Mouse (Mus musculus) midbrain, embryonic 16.5 days (tissue): Measurements from ENCODE around the gene Arid3a. TPM values are rescaled to one million over a fixed set of nuclear protein-coding genes. Genes with fewer than 3 reads are reported as not detected.

Experiments used
- ATAC-seq: fragments of 200-750 bp; cut with Nextera tagmentation; 2 replicates; pipeline ENCODE4 v1.8.0; 2017; ENCODE audit warnings: moderate TSS enrichment
- H3K27ac ChIP-seq: fragments of 300-500 bp; sonication (generic); 2 replicates; pipeline ENCODE4 v1.5.1; 2014; ENCODE audit warnings: mild to moderate bottlenecking, low read length, mixed read lengths
- H3K27me3 ChIP-seq: fragments of 300-500 bp; sonication (generic); 2 replicates; pipeline ENCODE4 v1.6.1; 2014; ENCODE audit warnings: low read depth, low read length, mixed read lengths; ENCODE audit not compliant: control insufficient read depth, insufficient read depth
- H3K36me3 ChIP-seq: fragments of 300-500 bp; sonication (generic); 2 replicates; pipeline ENCODE4 v1.6.1; 2014; ENCODE audit warnings: mild to moderate bottlenecking, low read length, moderate library complexity, mixed read lengths; ENCODE audit not compliant: control insufficient read depth, insufficient read depth
- H3K4me1 ChIP-seq: fragments of 300-500 bp; sonication (generic); 2 replicates; pipeline ENCODE4 v1.6.1; 2014; ENCODE audit warnings: mild to moderate bottlenecking, low read length, mixed read lengths; ENCODE audit not compliant: control insufficient read depth, insufficient read depth
- H3K4me2 ChIP-seq: fragments of 300-500 bp; sonication (generic); 2 replicates; pipeline ENCODE4 v1.6.1; 2014; ENCODE audit warnings: mild to moderate bottlenecking, low read length, mixed read lengths
- H3K4me3 ChIP-seq: fragments of 300-500 bp; sonication (generic); 2 replicates; pipeline ENCODE4 v1.5.1; 2014; ENCODE audit warnings: low read depth, mild to moderate bottlenecking, low read length, moderate library complexity, mixed read lengths
- H3K9ac ChIP-seq: fragments of 300-500 bp; sonication (generic); 2 replicates; pipeline ENCODE4 v1.6.1; 2014; ENCODE audit warnings: low read depth, low read length, mixed read lengths
- H3K9me3 ChIP-seq: fragments of 300-500 bp; sonication (generic); replicated peaks from 2 replicates; pipeline ENCODE4 v1.6.1; 2014; ENCODE audit warnings: mild to moderate bottlenecking, low read length, mixed read lengths; ENCODE audit not compliant: control insufficient read depth, poor library complexity, severe bottlenecking
- whole genome bisulfite sequencing: fragments of 180-500 bp; shearing (Covaris S2); extraction: QIAGEN DNeasy Blood & Tissue Kit; methylation state at CpG from one replicate; pipeline ENCODE4 v1.1.7; 2014; 5-methylcytosine and 5-hydroxymethylcytosine counted together
- polyA plus RNA-seq: library from polyadenylated mRNA; unstranded; fragments of >200 nt; fragmentation: Nextera tagmentation; extraction: Ambion mirVana; gene quantifications from 2 replicates; pipeline ENCODE4 v1.2.1, GENCODE M21; 2015

The Arid3a gene
- polyA plus RNA-seq, 1 experiment from 2014 or later: 2.2 TPM

- peaks cover 9% of the 10 kb centered on the region; the same call in 1 of the 2 replicates for H3K36me3 ChIP-seq
- 14% methylated on average over 10 of the region's 10 CpGs for WGBS
- peak overlapping the region; percentile 78 for H3K9ac ChIP-seq
- H3K27me3 ChIP-seq: no peaks in the 10 kb centered on the region
- H3K4me2 ChIP-seq: peak overlapping the region; percentile 64
- no peaks in the 10 kb centered on the region for H3K9me3 ChIP-seq
- peak overlapping the region; percentile 75; the same call in 1 of the 2 replicates for H3K27ac ChIP-seq
- H3K4me3 ChIP-seq: peak overlapping the region; percentile 81
- 0 out of 2 replicates have a peak, but pooled peaks have one; percentile 1 for ATAC-seq
- peaks cover 7% of the 10 kb centered on the region for H3K4me1 ChIP-seq
These were observed 33.9 kb downstream of the Arid3a start for GRCm38 (mm10) chr10:79960671-79961294.

- WGBS: 96% methylated on average over 7 of the region's 7 CpGs
- no peak overlapping the region for H3K9ac ChIP-seq
- no peak for ATAC-seq
These were observed 37.9 kb downstream of the Arid3a start for GRCm38 (mm10) chr10:79964727-79965126.

GRCm38 (mm10) chr10:79965325-79965724, 38.5 kb downstream of the Arid3a start:
- Histone ChIP-seq H3K4me3 (no peak overlapping the region), H3K27ac (no peak overlapping the region), H3K36me3 (peaks cover 22% of the 10 kb centered on the region), H3K4me2 (no peak overlapping the region), H3K4me1 (peaks cover 7% of the 10 kb centered on the region), H3K27me3 (peaks cover 4% of the 10 kb centered on the region), H3K9me3 (no peaks in the 10 kb centered on the region), H3K9ac (no peak overlapping the region)
- no peak for ATAC-seq
- 93% methylated on average over 5 of the region's 5 CpGs for WGBS

More at GRCm38 (mm10) chr10:79964727-79965126, 37.9 kb downstream of the Arid3a start:
- H3K27me3 ChIP-seq: peaks cover 4% of the 10 kb centered on the region; the same call in 1 of the 2 replicates
- H3K9me3 ChIP-seq: no peaks in the 10 kb centered on the region
- H3K4me1 ChIP-seq: peaks cover 7% of the 10 kb centered on the region
- H3K36me3 ChIP-seq: peaks cover 22% of the 10 kb centered on the region
- no peak overlapping the region for H3K27ac ChIP-seq
- no peak overlapping the region for H3K4me3 ChIP-seq
- H3K4me2 ChIP-seq: no peak overlapping the region

GRCm38 (mm10) chr10:79966886-79967400, 40.1 kb downstream of the Arid3a start:
- Histone ChIP-seq H3K4me1 (0 out of 2 replicates have a peak, but pooled peaks cover 3% of the 10 kb centered on the region), H3K27me3 (peaks cover 18% of the 10 kb centered on the region), H3K9ac (no peak overlapping the region), H3K27ac (no peak overlapping the region), H3K9me3 (no peaks in the 10 kb centered on the region), H3K4me3 (no peak overlapping the region), H3K4me2 (no peak overlapping the region), H3K36me3 (peaks cover 22% of the 10 kb centered on the region)
- ATAC-seq: no peak
- 90% methylated on average over 5 of the region's 5 CpGs for WGBS

- Histone ChIP-seq H3K27ac (no peak overlapping the region), H3K9me3 (no peaks in the 10 kb centered on the region), H3K4me3 (no peak overlapping the region), H3K4me2 (no peak overlapping the region), H3K27me3 (peaks cover 20% of the 10 kb centered on the region), H3K4me1 (0 out of 2 replicates have a peak, but pooled peaks cover 3% of the 10 kb centered on the region), H3K36me3 (peaks cover 21% of the 10 kb centered on the region), H3K9ac (no peak overlapping the region)
- ATAC-seq: no peak
- WGBS: 88% methylated on average over 1 of the region's 1 CpGs
These were observed 41.3 kb downstream of the Arid3a start for GRCm38 (mm10) chr10:79968181-79968580.

GRCm38 (mm10) chr10:79969124-79969568, 42.3 kb downstream of the Arid3a start:
- 16% methylated on average over 3 of the region's 3 CpGs for WGBS
- Histone ChIP-seq H3K27ac (no peak overlapping the region), H3K36me3 (peaks cover 16% of the 10 kb centered on the region), H3K27me3 (peaks cover 20% of the 10 kb centered on the region), H3K9me3 (no peaks in the 10 kb centered on the region), H3K9ac (no peak overlapping the region), H3K4me3 (no peak overlapping the region), H3K4me2 (no peak overlapping the region), H3K4me1 (0 out of 2 replicates have a peak, but pooled peaks cover 3% of the 10 kb centered on the region)
- ATAC-seq: no peak

GRCm38 (mm10) chr10:79970415-79971182, 43.8 kb downstream of the Arid3a start, which contains the start of gene Grin3b:
TSS of gene Grin3b (plus strand) at chr10:79970715.
- H3K27ac ChIP-seq: no peak within 1 kb of the TSS
- ATAC-seq: 0 out of 2 replicates have a peak, but pooled peaks have one; percentile 16
- peak within 1 kb of the TSS; percentile 52 for H3K9ac ChIP-seq
- 8% methylated on average over 47 of the region's 47 CpGs for WGBS
- H3K4me1 ChIP-seq: 0 out of 2 replicates have a peak, but pooled peaks cover 3% of the 10 kb centered on the region
- no peaks in the 10 kb centered on the region for H3K9me3 ChIP-seq
- peaks cover 20% of the 10 kb centered on the region for H3K27me3 ChIP-seq
- peak within 1 kb of the TSS; percentile 56 for H3K4me2 ChIP-seq
- peaks cover 18% of the 10 kb centered on the region for H3K36me3 ChIP-seq
- peak within 1 kb of the TSS; percentile 36 for H3K4me3 ChIP-seq

- Histone ChIP-seq H3K27me3 (peaks cover 20% of the 10 kb centered on the region), H3K4me2 (peak overlapping the region; percentile 56), H3K27ac (no peak overlapping the region), H3K4me3 (peak overlapping the region; percentile 36), H3K9ac (peak overlapping the region; percentile 52), H3K36me3 (peaks cover 24% of the 10 kb centered on the region), H3K9me3 (no peaks in the 10 kb centered on the region), H3K4me1 (0 out of 2 replicates have a peak, but pooled peaks cover 3% of the 10 kb centered on the region)
- no peak for ATAC-seq
- WGBS: 10% methylated on average over 20 of the region's 21 CpGs
These were observed 44.3 kb downstream of the Arid3a start for GRCm38 (mm10) chr10:79971183-79971497.
